Mouse (Mus musculus) T-helper 2 cell (primary cell): ENCODE data around the gene Tmem179.

Source experiments
- in situ Hi-C: fragments of 300-600 bp; cut with MboI, MseI; formaldehyde crosslinking; loops from one replicate; pipeline ENCODE4 v1.15.1; 2025; ENCODE audit warnings: high pct_unique_total_duplicates

Gene Tmem179

GRCm38 (mm10) chr12:112538356-112538755, 21.8 kb upstream of the Tmem179 start:
- in situ Hi-C loops, result no loop called here

- in situ Hi-C loops, result no loop called here
Measured at GRCm38 (mm10) chr12:112537233-112537632, 20.7 kb upstream of the Tmem179 start.

DNA sequence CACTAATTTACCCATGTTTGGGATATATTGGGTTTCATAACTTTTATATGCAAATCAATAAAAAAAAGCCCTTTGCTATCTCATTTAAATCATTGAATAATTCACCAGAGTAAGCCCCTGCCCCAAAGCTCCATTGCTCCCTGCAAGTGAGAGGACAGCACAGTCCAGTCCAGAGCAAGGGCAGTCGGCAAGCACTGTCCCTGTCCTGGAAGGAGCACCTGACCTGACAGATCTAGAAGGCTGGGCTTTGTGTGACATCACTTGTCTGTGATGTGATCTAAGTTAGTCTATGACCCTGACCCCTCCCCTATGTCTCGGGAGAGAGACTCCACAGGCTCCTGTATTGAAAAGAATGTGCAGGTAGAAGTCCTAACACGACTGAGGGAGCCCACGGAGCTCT, 17.2 kb upstream of the Tmem179 start:
- in situ Hi-C loops, result no loop called here

GRCm38 (mm10) chr12:112518105-112518504, 1.6 kb upstream of the Tmem179 start:
- in situ Hi-C loops, result no loop called here

DNA sequence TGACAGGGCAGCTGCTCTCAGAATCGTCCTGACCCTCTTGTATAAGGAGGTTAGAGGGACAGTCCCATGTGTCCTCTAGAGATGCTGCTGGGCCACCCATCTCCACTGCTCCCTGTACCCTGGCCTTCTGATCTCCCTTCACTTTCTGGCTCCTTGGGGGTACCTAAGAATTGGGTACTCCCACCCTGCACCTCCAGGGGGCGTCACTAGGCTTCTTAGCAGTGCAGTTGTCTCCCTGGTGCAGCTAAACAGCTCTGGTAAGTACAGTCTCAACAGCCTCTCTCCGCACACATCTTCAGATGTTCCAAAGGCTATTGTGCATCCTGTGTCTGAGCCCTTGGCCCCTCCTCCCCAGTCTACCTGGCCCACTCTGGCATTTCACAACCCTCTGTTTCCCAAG, 1.6 kb downstream of the Tmem179 start:
- in situ Hi-C loops, result no loop called here

GRCm38 (mm10) chr12:112510733-112511372, 5.7 kb downstream of the Tmem179 start:
- in situ Hi-C loops, result no loop called here

GRCm38 (mm10) chr12:112510365-112510732, 6.2 kb downstream of the Tmem179 start:
- in situ Hi-C loops, result no loop called here

GRCm38 (mm10) chr12:112507984-112508383, 8.6 kb downstream of the Tmem179 start:
- in situ Hi-C loops, result no loop called here

- in situ Hi-C loops, result no loop called here
Measured at GRCm38 (mm10) chr12:112507264-112507663, 9.3 kb downstream of the Tmem179 start.

DNA sequence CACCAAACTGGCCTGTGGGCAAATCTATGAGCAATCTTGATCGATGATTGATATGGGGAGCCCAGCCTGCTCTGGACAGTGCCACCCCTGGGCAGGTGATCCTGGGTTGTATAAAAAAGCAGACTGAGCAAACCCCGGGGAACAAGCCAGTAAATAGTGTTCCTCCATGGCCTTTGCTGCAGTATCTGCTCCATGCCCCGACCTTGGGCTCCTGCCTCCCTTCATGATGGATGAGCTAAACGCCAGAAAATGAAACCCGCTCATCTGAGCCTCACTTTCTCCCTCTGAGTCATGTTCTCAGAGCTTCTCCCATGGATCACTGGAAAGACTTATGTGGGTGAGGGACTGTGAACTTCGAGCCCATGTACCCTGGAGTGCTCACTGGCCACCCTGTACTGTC, 10.3 kb downstream of the Tmem179 start:
- in situ Hi-C loops, result no loop called here

- in situ Hi-C loops, result no loop called here
Measured at GRCm38 (mm10) chr12:112503003-112503771, 13.4 kb downstream of the Tmem179 start.

DNA sequence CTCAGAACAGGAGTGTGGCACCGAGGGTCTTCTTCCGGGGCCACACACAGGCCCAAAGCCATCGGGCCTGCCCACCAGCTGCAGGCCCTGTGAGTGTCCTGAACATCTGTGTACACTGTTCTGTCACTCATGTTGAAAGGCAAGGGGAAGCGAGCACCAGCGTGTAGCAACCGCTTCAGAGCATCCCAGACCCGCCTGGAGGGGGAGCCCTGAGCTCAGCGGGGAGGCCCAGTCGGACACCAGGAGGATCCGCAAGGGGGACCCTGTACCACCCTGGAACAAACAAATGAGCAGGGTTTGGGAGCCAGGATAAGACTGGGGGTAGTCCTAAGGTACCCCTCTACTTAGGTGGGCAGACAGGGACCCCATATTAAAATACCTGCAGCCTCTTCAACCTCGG, 17.9 kb downstream of the Tmem179 start:
- in situ Hi-C loops, result no loop called here

- in situ Hi-C loops, result no loop called here
Measured at GRCm38 (mm10) chr12:112497731-112498130, 18.8 kb downstream of the Tmem179 start.

DNA sequence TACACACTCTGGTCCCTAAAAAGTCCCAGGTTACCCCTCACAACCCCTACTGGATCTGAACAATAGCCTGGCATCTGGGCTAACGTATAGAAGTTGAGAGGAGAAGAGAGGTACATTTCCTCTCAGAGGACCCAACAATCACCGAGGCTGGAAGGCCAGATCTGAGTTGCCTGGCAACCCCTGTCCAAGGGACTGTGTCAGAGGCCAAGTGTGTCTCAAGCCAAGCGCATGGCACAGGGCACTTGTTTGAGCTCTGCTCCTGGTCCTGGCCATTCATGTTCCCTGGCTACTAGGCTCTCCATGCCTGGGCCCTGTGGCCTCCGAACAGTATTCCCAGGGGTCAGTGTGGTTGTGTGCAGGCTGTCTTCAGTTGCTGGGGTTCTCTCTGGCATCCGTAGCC, 20.4 kb downstream of the Tmem179 start:
- in situ Hi-C loops, result no loop called here

GRCm38 (mm10) chr12:112490444-112490939, 26.1 kb downstream of the Tmem179 start:
- in situ Hi-C loops, result no loop called here

DNA sequence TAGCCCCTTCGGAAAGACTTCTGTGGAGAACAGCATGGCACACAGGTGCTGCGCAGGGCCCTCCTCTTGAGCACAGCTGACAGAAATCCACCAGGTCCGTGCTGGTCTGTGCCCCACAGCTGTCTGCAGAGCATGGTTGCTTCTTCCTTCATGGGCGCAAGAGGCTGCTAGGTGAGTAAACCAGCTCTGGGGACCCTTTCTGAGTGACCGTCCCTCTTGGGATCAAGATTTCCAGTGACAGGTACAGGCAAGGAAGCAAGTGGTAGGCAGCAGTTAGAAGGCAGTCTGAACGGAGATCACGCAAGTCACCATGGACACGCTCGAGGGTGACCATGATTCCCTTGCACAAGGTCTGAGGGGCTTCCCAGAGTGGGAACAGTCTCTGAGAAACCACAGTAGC, 27.0 kb downstream of the Tmem179 start:
- in situ Hi-C loops, result no loop called here

DNA sequence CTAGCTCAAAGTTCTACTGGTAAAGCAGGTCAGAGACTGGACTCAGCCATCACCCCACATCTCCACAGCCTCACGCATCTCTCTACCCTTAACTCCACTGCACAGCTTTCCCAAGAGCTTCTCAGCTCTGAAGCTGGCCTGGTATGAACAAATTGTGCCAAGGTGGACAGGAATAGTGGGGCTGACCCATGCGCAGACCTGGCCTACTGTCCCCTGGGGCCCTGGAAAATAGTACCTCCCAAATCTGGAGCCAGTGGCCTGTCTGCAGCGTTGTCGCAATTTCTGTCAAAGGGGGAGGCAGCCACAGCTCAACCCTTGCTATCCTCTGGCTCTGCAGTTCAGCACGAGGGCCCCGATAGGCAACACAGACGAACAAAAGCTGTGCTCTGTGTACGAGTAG, 27.4 kb downstream of the Tmem179 start, which contains the start of gene A530016L24Rik:
Gene A530016L24Rik, plus strand, starts transcription at position 315 of the 400 bp plus-strand sequence.
- in situ Hi-C loops, result no loop called here

DNA sequence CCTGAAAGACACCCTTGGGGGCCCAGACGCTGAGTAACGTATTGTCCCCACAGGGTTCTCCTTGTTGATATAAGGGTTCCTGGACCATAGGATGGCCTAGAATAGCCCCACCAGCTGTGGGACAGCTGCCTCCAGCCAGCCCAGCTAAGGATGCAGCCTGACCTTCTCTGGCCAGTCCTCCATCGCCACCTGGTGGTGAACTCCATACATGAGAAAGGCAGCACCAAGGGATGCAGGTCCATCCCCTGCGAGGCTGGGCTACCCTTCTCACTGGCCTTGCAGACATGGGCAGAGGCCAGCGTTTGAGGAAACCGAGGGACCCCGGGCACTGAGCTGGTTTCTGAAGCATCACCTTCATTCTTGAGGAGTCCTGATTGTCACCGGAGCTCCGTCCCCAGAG, 42.8 kb downstream of the Tmem179 start:
- in situ Hi-C loops, result no loop called here

DNA sequence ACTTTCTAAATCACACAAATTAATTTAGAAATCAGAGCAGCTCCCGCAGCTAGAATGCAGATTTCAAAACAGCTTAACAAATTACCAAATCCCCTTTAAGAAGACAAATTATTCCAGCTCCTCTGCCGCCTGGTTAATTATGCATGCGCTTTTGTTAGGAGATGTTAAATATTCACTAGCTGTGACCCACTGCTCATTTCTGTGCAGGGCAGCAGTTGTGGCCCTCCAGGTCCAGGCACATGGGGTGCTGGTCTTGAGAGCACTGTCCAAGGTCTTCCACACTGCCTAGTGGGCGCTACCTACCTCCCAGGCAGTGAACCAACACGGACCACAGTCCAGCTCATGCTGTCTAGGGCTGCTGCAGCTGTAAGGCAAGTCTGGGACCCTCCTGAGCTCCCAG, 46.3 kb downstream of the Tmem179 start:
- in situ Hi-C loops, result no loop called here

GRCm38 (mm10) chr12:112469393-112469792, 47.2 kb downstream of the Tmem179 start:
- in situ Hi-C loops, result no loop called here

DNA sequence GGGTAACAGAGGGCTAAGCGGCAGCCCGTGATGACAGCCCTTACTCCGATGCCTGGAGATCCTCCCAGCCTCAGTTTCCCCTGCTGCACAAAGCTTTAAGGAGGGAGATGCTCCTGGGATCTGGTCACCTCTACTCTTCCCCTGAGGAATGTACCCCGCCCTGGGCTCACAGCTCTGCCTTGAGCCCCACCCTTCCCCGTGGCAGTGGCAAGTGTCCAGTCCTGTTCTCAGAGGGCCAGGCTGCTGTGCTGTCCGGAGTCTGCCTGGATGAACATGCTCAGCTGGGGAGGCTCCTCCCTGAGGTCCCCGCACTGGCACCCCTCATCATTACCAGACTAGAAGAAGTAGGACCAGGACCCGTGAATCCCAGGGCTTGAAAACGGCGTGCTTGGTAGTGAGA, 49.2 kb downstream of the Tmem179 start:
- in situ Hi-C loops, result no loop called here

- in situ Hi-C loops, result no loop called here
Measured at GRCm38 (mm10) chr12:112465928-112466327, 50.6 kb downstream of the Tmem179 start.

- in situ Hi-C loops, result no loop called here
Measured at GRCm38 (mm10) chr12:112464516-112464915, 52.0 kb downstream of the Tmem179 start.
